Mouse (Mus musculus) erythroblast, embryonic 14.5 days (primary cell): ENCODE results near the gene Cldn11.

Experiments used
- GATA1 ChIP-seq: IDR thresholded peaks from 2 replicates; pipeline ENCODE4 v1.6.1; 2012; ENCODE audit warnings: low read length, inconsistent platforms, mixed read lengths
- TAL1 ChIP-seq: IDR thresholded peaks from 3 replicates; pipeline ENCODE4 v1.6.1; 2012; ENCODE audit warnings: low read length, inconsistent platforms, mixed read lengths

DNA sequence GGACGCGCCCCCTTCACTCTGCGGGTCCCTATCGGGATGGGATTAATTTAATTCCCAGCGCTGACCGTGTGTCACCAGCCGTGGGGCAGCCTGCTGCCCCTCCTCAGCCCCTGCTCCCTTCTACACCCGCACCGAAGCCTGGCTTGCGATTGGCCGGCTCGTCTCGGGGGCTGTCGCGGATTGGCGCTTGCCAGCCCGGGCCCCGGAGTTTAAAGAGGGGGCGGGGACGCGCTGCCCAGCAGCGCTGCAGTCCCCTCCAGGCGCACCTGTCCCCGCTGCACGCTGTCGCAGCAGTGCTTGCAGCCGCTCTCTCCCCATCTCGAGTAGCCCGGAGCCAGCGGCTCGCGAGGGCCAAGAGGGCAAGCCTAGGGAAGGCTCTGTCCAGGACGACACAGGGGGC lies at the start of gene Cldn11:
- TF ChIP-seq GATA1 = no peak
- TF ChIP-seq TAL1 = no peak
